Mouse (Mus musculus) heart, adult 9 months (tissue): Measurements from ENCODE around the gene Ppm1e.
A peak's percentile ranks its signal among the peaks of the same experiment; 100 is the strongest.

Source experiments
- DNase-seq, 2 experiments: peaks; one replicate each; pipeline ENCODE4 v3.0.0; 2022; ENCODE audit warnings: low spot score in 2 of 2

The Ppm1e gene

DNA sequence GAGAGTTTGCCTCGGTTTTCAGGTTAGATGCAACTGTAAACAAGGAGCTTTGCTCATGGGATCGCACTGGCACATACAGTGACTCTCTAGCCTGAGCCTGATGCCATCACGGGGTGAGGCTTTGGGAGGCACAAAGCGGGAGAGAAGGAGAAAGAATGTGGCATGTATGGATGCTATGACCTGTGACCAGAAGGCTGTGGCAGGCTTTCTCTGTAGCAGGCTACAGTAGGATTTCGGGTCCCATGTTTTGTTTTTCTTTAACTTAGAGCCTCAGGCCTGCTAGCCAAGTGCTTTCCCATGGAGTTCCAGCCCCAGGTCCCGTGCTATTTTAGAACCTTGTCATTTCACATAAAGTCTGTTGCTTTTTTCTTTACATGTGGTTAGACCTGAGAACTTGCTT, 108.7 kb downstream of the Ppm1e start:
- DNase-seq: no peak

DNA sequence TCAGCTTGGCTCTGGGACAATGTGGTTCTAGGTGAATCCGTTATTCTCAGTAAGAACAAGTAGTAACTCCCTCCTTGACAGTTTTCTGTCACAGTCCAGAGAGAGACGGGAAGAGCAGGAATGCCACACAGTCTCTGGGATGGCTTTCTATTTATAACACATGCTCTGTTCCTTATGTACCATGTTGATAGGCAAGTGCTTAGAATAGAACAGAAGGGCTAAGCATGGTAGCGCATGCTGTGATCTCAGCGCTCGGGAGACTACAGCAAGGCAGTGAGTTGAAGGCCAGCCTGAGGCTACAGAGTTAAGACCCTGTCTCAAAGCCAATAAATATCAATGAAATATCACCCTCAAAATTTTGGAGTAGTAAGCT, 111.3 kb downstream of the Ppm1e start:
- peak; percentile 9 to 31 for DNase-seq

DNA sequence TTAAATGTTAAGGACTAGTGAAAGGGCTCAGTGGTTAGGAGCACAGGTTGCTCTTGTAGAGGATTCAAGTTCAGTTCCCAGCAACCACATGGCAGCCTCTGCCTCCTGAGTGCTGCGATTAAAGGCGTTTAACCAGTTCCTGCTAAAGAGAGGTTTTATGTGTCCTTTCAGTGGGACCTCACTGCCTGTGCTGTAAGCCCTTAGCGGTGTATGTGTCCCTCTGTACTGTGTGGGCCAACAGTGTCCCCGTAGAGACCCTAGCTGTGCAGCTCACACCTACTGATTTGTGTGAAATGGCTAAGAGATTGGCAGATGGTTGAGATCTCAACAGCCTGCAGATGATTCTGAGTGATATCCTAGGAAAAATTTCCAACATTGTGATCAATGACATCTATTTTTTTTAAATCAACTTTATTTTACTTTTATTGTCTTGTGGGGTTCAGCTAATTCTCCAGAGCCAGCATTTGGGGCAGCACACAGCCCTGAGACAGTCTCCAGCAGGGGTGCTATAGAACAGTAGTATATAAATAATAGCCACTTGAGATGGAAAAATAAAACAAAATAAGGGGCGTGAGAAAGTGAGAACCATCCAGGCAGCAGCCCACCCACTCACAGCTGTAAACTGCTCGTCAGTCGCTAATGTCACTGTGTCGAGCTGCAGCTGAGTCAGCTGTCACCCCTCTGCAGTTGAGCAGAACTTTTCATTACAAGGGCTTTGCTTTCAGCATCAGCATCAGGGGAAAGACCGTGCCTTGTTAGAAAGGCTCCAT, 111.9 kb downstream of the Ppm1e start:
- DNase-seq: no peak

DNA sequence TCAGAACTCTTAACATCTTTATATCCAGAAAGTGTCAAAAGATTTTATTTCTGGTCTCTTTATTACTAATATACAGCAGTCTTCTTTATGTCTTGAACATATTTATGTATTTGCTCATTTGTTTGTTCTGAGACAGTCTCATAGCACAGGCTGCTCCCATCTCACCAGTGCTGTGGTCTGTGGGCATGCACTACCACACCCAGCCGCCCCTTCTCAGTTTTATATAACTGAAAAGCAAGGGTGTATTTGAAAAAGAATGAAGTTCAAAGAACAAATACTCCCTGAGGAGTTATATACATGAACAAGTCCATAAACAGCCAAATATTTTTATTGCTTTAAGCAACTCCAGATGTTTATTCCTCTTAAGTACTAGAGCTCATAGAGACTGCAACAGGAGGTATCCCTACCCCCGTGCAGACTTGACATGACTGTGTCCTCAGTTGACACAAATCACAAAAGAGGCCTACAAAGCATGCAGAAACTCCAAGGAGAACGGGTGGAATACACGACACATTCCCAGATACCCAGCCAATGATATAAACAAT, 112.6 kb downstream of the Ppm1e start:
- DNase-seq: no peak

DNA sequence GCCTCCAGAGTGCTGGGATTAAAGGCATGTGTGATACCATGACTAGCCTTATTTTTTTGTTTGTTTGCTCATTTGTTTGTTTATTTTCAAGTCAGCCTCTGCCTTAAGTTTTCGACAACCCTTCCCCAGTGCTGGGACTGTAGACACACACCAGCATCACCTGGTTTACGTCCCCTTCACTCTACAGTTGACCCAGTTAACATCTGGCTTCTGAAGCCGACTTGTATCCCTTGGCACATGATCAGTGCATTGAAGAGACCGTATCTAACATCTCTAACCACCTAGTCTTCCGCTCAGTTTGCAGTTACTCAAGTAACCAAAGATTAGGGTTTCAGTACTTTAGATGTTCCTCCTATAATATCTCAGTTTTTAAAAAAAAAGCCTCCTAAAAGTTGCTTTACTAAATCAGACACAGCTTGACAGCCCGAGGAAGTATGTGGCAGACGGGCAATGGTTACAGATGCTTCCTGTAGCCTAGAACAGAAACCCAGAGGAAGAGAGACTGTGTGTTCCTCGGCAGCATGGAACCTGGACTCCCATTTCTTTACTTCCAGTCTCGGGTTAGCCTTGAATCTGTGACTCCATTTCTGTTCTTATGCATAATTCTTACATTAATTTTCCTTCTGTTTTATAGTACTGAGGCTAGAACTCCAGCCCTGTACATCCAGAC, 113.5 kb downstream of the Ppm1e start:
- no peak for DNase-seq

DNA sequence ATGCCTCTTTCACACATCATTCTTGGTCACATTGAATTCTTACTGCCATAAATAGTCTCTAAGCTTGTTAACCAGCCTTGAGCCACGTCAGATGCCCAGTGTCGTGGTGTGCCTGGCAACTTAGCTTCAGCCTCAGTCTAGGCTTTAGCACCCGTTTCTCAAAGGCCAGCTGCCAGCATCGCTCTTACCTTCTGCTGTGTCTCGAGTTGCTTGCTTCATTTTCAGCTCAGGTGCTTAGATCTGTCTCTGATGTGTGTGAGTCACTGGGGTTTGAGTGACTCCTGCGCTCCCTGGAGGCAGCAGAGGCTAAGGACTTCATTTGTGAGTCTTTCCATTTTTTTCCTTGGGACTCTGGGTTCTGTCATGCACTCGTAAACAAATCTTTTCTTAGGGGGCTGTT, 117.6 kb downstream of the Ppm1e start:
- DNase-seq: no peak

DNA sequence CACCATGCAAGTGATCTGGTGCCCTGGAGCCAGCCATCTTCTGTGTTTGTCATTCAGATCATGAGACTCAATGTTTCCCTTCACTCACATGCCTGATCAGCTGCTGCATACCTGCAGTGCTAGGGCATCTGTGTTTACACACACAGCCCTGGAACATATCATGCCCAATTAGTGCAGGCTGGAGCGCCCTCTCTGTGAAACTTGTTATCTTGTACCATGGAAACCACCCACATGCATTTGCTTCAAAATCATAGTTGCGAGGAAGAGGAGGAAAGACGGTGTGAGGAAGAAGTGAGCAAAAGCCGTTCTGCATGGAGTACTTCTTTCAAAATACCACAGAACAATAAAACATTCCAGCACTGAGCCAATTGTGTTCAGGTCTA, 118.0 kb downstream of the Ppm1e start:
- DNase-seq: no peak

DNA sequence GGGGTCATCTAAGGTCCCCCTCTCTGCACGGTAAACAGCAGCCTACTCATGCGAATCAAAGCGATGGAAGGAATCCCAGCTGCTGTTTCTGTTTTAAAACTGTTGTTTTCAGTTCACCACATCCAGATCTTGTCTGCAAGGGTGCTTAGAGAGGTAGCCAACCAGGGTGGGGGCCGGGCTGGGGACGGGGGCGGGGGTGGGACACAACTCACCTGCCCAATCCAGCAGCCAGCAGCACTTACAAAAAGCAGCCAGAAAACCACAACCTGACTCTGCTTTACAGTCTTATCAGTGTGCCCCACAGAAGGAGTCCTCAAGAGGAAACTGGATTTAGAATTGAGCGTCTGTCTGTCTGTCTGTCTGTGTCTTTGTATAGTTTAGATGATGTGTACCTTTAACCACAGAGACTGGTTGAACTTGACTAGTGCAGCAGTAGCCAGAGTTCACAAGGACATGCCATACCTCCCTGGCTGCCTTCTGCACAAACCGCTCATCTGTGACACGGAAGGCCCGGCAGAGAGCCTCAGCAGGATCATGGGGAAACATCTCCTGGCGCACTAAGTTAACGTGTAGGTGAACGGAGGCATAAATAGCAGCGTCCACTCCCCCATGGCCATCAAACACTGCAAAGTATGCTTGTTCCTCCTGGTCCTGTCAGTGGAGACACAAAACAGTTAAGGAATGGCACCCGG, 118.5 kb downstream of the Ppm1e start:
- no peak for DNase-seq

DNA sequence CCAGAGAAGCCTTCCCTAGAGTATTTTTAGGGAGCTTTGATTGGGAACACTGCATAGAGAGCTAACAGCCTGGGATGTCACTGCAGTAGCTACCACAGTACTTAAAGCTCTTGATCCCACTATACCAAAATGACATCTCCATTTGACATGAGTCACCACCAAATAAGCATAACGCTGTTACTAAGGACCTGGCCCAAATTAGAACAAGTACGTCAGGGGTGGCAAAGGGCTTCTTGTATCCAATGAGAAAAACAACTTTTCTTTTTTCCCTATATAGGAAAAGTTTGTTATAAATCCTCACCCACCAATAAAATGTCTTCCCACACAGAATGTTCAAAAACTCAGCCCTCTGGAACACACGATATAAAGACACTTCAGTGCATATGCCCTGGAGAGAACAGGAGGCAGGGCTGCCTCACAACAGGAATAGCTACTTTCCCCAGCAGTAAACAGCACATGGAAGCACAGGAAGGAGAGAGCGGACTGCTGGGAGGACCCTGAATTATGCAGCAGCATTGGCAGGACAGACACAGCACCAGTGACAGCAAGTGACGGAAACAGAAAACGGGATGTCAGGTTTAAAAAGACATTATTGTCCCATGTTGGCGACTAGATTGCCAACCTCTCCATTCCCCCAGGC, 119.8 kb downstream of the Ppm1e start:
- DNase-seq: no peak

DNA sequence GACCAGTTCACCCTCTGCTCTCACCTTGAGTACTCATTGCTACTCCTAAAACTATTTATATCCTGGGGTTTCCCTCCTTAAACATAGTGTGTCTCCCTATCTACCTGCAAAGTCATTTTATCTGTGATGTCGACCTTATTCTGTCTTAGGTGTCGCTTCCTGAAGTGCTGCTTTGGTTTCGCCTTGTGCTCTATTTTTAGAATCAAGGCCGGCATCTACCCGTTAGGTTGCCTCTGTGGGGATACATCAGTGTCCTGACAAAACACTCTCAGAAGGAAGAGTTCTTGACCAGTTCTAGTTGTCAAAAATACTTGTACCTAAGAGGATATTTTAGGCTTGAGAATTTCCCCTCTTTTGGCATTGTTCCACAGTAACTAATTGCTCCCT, 123.3 kb downstream of the Ppm1e start:
- DNase-seq: no peak

DNA sequence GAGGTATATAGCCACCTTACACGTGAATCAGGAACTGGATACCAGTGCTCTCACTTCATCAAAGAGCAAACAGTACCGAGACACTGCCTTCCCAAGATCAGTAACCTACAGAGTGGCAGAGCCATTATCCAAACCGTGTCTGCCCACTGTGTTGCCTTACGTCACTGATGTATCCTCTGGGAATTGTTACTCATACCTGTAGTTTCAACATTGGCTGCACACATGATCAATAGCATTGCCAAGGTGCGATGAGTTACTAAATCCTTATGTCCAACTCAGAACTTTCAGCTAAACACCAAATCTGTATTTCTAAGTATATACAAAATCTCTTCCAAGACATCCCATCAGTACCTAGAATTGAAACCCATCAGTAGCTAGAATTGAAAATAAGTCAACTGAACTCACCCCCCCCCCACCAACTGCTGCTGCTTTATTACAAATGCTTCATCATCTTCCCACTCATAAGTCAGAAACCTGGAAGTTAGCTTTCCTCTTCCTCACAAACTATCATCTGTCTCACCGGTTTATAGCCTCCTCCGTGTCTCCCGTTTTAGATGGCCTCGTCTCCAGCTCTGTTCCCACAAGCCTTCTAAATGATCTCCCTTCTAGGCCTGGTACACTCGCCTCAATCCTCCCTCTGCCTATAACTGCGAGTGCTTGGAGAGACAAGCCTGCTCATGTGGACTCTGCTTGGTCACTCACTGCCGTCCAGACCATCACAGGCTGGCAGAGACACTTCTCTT, 123.9 kb downstream of the Ppm1e start:
- no peak for DNase-seq

DNA sequence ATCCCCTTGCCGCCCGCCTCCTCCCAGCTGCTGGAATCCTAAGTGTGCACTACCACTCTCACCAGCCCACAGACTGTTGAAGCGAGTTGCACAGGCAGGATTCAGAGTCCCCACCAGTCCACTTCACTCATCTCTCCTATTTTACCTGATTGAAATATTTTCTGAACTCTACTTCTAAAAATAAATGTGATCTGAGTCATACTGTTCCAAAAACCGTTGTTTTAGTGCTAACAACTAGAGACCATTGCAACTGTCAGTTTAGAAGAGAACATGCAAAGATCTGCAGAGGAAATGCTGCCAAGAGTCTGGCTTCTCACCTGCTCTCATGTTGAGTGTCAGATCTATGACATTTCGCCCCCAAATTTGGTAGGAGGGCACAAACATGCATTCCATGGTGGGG, 125.4 kb downstream of the Ppm1e start:
- DNase-seq: no peak

DNA sequence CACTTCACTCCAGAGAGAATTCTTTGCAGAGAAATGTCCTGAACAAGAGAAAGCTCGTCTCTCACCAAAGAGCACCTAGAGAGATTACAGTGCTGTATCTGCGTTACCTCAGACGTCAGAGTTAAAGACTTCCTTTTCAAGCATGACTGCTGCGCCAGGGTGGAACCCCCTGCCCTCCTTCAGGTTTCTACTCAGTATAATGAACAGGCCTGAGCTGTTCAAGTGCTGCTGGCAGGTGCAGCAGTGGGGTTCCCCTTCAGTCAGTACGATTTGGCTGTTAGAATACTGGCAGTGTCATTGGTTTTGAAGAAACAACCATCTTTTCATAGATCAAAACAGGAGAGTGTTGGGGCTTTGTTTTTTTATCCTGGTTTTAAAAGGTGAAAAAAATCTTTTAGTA, 131.8 kb downstream of the Ppm1e start:
- no peak for DNase-seq

DNA sequence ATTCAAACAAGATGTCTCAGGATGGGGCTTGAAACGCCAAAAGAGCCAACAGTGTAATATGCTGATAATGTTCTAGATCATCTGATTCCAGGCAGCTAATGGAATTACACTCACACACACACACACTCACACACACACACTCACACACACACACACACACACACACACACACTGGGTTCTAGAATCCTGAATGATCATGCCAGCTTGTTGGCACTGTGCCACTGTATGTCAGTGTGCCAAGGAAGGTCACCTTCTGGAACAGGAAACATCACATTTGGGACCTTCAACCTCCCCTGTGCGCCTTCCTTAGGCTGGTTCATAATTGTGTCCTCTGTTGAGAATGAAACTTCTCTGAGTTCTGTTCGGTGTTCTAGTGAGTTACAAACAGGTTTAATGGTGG, 136.1 kb downstream of the Ppm1e start:
- DNase-seq: no peak

DNA sequence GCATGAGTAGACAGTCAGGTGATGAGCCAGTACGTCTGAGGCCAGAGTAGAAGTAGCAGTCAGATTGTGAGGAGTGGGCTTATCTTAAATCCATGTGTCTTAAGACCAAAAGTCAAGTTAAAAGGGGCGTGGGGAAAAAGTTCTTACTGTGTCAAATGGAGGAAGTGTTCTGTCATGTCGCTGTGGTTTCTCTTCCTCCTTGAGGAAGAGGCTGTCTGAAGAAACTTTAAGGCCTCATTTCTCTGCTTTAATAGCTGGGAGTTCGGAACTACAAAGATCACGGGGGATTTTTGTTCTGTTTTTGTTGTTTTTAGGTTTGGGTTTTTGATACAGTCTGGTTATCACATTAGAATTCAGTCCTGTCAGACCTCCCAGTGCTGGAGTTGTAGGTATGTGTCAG, 146.5 kb downstream of the Ppm1e start:
- DNase-seq: no peak
